Mouse (Mus musculus) forebrain, embryonic 13.5 days (tissue): ENCODE results near the gene Myo9a. TPM values are rescaled to one million over a fixed set of nuclear protein-coding genes. Genes with fewer than 3 reads are reported as not detected.

ENCODE experiments used
- polyA plus RNA-seq: library from polyadenylated mRNA; unstranded; fragments of >200 nt; fragmentation: Nextera tagmentation; extraction: Ambion mirVana; gene quantifications from 2 replicates; pipeline ENCODE4 v1.2.1, GENCODE M21; 2015

Gene Myo9a
- polyA plus RNA-seq, 1 experiment from 2014 or later: 19.2 TPM

Other genes with a start within 250 kb of the Myo9a start
- gene Hexa, start 211.4 kb upstream of the Myo9a start, polyA plus RNA-seq: 35.8 and 38.8 TPM in 2 replicates
- gene Tmem202, start 211.0 kb upstream of the Myo9a start, polyA plus RNA-seq: 0.49 TPM in 1 of 2 replicates, not detected in the other
- gene Celf6, start 173.0 kb upstream of the Myo9a start, polyA plus RNA-seq: 19.5 and 25.5 TPM in 2 replicates
- 154 and 155 TPM in 2 replicates for gene Parp6, start 133.6 kb upstream of the Myo9a start, polyA plus RNA-seq
- 1,587 and 1,755 TPM in 2 replicates for gene Pkm, start 94.5 kb upstream of the Myo9a start, polyA plus RNA-seq
- 1.3 and 1.8 TPM in 2 replicates for gene Gramd2, start 70.8 kb upstream of the Myo9a start, polyA plus RNA-seq
- 12.4 and 13.1 TPM in 2 replicates for gene Senp8, start 186 bp upstream of the Myo9a start, polyA plus RNA-seq
- not detected in 2 replicates for gene Nr2e3, start 209.8 kb downstream of the Myo9a start, polyA plus RNA-seq